Mouse (Mus musculus): ENCODE data around the gene Zmiz1. TPM values are rescaled to one million over a fixed set of nuclear protein-coding genes. Genes with fewer than 3 reads are reported as not detected.

Zmiz1 gene
- polyA plus RNA-seq, 1 experiment: 0.68 TPM

- Histone ChIP-seq H3K27me3 (ENCODE audit: control insufficient read depth) (no peaks in the 10 kb centered on the region), H3K9me3 (ENCODE audit: control insufficient read depth, low read length) (no peaks in the 10 kb centered on the region), H3K4me1 (ENCODE audit: control insufficient read depth) (no peaks in the 10 kb centered on the region), H3K36me3 (ENCODE audit: control insufficient read depth) (peaks cover 75% of the 10 kb centered on the region), H3K4me3 (replicated peaks) (no peak overlapping the region)
- TF ChIP-seq TAL1 (IDR thresholded peaks at IDR 0.05; ENCODE audit: low read length) (no peak), GATA1 (IDR thresholded peaks at IDR 0.05; ENCODE audit: low read length) (no peak)
Measured at GRCm38 (mm10) chr14:25660661-25661060, 201.7 kb downstream of the Zmiz1 start.

- H3K4me3 ChIP-seq (replicated peaks): no peak overlapping the region
- H3K4me1 ChIP-seq (ENCODE audit: control insufficient read depth): no peaks in the 10 kb centered on the region
- H3K9me3 ChIP-seq (ENCODE audit: control insufficient read depth, low read length): no peaks in the 10 kb centered on the region
- H3K27me3 ChIP-seq (ENCODE audit: control insufficient read depth): no peaks in the 10 kb centered on the region
- H3K36me3 ChIP-seq (ENCODE audit: control insufficient read depth): peaks cover 68% of the 10 kb centered on the region
- TF ChIP-seq TAL1 (IDR thresholded peaks at IDR 0.05; ENCODE audit: low read length) (no peak), GATA1 (IDR thresholded peaks at IDR 0.05; ENCODE audit: low read length) (no peak)
Measured at GRCm38 (mm10) chr14:25661185-25661920, 202.4 kb downstream of the Zmiz1 start.

DNA sequence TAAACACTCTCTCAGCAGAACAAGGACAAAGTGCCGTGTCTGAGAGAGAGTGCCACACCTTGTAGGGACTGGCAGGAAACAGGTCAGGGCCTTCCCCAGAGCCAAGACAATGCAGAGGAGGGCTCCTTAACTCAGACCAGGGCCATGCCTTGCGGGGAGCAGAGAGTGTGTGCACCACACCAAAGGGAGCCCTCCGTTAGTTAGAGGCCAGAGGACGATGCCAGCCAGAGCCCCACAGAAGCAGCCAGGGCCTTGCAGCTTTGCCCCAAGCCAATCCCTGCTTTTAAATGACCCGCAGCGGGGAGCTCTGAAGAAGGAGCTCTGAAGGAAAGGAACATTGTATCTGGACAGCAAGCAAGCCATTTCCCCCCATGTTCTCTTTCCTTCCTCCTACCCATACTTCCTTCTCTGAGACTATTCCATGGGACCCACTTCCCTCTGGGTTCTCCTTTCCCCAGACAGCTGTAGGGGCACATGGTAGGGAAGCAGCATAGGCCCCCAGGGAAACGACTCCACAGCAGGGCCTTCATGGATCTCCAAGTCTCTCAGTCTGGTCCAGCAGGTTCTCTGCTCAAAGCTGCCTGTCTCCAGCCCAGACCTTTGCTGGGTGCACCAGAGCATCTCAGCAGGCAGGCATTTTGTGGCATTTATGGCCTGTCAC is 204.8 kb downstream of the Zmiz1 start:
- H3K9me3 ChIP-seq (ENCODE audit: control insufficient read depth, low read length): no peaks in the 10 kb centered on the region
- H3K36me3 ChIP-seq (ENCODE audit: control insufficient read depth): peaks cover 45% of the 10 kb centered on the region
- no peaks in the 10 kb centered on the region for H3K27me3 ChIP-seq (ENCODE audit: control insufficient read depth)
- H3K4me3 ChIP-seq (replicated peaks): no peak overlapping the region
- TF ChIP-seq GATA1 (IDR thresholded peaks at IDR 0.05; ENCODE audit: low read length) (no peak), TAL1 (IDR thresholded peaks at IDR 0.05; ENCODE audit: low read length) (no peak)
- H3K4me1 ChIP-seq (ENCODE audit: control insufficient read depth): peaks cover 15% of the 10 kb centered on the region

GRCm38 (mm10) chr14:25664310-25664695 is 205.3 kb downstream of the Zmiz1 start:
- Histone ChIP-seq H3K27me3 (ENCODE audit: control insufficient read depth) (no peaks in the 10 kb centered on the region), H3K36me3 (ENCODE audit: control insufficient read depth) (peaks cover 40% of the 10 kb centered on the region), H3K4me3 (replicated peaks) (no peak overlapping the region), H3K9me3 (ENCODE audit: control insufficient read depth, low read length) (no peaks in the 10 kb centered on the region), H3K4me1 (ENCODE audit: control insufficient read depth) (peaks cover 15% of the 10 kb centered on the region)
- TF ChIP-seq TAL1 (IDR thresholded peaks at IDR 0.05; ENCODE audit: low read length) (no peak), GATA1 (IDR thresholded peaks at IDR 0.05; ENCODE audit: low read length) (no peak)

DNA sequence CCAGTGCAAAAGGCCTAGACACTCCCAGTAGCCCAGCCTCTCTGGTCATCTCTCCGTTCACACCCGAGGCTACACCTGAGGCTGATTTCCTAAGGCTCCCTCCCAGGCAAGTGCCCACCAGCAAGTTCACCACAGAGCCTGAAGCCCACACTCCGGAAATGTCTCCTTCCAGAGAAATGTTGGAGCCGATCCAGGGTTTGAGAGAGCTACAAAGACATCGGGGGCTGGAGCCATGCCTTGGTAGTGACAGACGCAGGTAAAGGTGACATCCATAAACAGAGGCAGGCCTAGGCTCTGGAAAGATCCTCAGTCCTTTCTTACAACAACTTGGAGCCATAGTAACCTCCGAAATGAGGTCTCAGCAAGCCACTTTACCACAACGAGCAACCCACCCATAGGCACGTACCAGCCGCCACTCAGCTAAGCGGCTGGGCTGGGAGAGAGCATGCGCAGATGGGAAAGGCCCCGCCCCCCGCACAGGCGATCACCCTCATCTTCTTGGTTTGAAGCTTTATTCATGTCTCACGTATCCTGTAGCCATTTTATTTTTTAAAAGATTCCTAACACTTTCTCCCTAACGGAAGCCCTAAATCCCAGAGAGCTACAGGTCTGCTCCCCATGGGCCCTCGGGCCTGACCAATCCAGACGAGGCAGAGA is 206.5 kb downstream of the Zmiz1 start:
- H3K27me3 ChIP-seq (ENCODE audit: control insufficient read depth): no peaks in the 10 kb centered on the region
- peaks cover 15% of the 10 kb centered on the region for H3K4me1 ChIP-seq (ENCODE audit: control insufficient read depth)
- H3K36me3 ChIP-seq (ENCODE audit: control insufficient read depth): peaks cover 37% of the 10 kb centered on the region
- TF ChIP-seq TAL1 (IDR thresholded peaks at IDR 0.05; ENCODE audit: low read length): no peak
- TF ChIP-seq GATA1 (IDR thresholded peaks at IDR 0.05; ENCODE audit: low read length): no peak
- no peaks in the 10 kb centered on the region for H3K9me3 ChIP-seq (ENCODE audit: control insufficient read depth, low read length)
- H3K4me3 ChIP-seq (replicated peaks): no peak overlapping the region

- TF ChIP-seq GATA1 (IDR thresholded peaks at IDR 0.05; ENCODE audit: low read length): no peak
- TF ChIP-seq TAL1 (IDR thresholded peaks at IDR 0.05; ENCODE audit: low read length): no peak
- no peaks in the 10 kb centered on the region for H3K27me3 ChIP-seq (ENCODE audit: control insufficient read depth)
- H3K36me3 ChIP-seq (ENCODE audit: control insufficient read depth): peaks cover 28% of the 10 kb centered on the region
- no peaks in the 10 kb centered on the region for H3K9me3 ChIP-seq (ENCODE audit: control insufficient read depth, low read length)
- H3K4me3 ChIP-seq (replicated peaks): no peak overlapping the region
- peaks cover 15% of the 10 kb centered on the region for H3K4me1 ChIP-seq (ENCODE audit: control insufficient read depth)
Measured at GRCm38 (mm10) chr14:25666668-25667376, 207.8 kb downstream of the Zmiz1 start.

DNA sequence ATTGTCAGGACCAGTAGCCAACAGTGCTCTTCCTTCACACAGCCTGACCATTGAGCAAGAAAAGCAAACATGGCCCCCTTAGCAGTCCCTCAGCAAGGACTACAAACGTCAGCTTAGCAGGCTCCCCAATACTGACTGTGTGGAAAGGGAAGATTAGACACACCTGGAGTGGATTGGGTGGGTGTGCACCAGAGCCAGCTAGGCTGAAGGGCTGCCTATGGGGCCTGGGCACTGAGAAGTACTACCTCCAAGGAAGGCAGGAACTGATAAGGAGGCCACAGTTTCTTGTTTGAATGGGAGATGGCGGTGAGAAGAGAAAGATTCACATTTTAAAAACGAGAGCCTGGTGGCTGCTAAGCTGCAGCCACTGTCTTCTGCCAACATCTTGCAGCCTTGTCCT is 208.6 kb downstream of the Zmiz1 start:
- no peak overlapping the region for H3K4me3 ChIP-seq (replicated peaks)
- peaks cover 15% of the 10 kb centered on the region for H3K4me1 ChIP-seq (ENCODE audit: control insufficient read depth)
- no peaks in the 10 kb centered on the region for H3K27me3 ChIP-seq (ENCODE audit: control insufficient read depth)
- peaks cover 20% of the 10 kb centered on the region for H3K36me3 ChIP-seq (ENCODE audit: control insufficient read depth)
- TF ChIP-seq TAL1 (IDR thresholded peaks at IDR 0.05; ENCODE audit: low read length): no peak
- no peak for TF ChIP-seq GATA1 (IDR thresholded peaks at IDR 0.05; ENCODE audit: low read length)
- H3K9me3 ChIP-seq (ENCODE audit: control insufficient read depth, low read length): no peaks in the 10 kb centered on the region

DNA sequence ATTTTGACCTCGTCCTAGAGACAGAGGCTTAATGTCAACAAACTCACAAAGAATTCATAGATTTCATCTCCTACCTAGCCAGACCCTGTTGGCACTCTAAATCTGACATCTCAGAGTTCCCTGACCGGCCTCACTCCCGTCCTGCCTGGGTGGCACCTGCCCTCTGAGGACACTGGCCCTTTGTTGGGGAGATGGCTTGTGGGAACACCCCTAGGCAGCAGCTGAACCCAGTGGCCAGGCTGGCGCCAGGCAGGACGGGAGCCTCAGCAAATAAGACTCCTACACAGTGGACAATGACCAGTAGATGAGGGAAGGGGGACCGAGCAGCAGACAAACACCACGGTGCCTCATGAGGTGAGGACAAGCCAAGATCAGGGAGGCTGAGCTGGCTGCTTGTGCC is 220.6 kb downstream of the Zmiz1 start:
- Histone ChIP-seq H3K27me3 (ENCODE audit: control insufficient read depth) (no peaks in the 10 kb centered on the region), H3K36me3 (ENCODE audit: control insufficient read depth) (no peaks in the 10 kb centered on the region), H3K4me1 (ENCODE audit: control insufficient read depth) (no peaks in the 10 kb centered on the region; the same call in 1 of the 2 replicates), H3K9me3 (ENCODE audit: control insufficient read depth, low read length) (no peaks in the 10 kb centered on the region), H3K4me3 (replicated peaks) (no peak overlapping the region)
- no peak for TF ChIP-seq GATA1 (IDR thresholded peaks at IDR 0.05; ENCODE audit: low read length)
- no peak for TF ChIP-seq TAL1 (IDR thresholded peaks at IDR 0.05; ENCODE audit: low read length)

GRCm38 (mm10) chr14:25682020-25682419 is 223.0 kb downstream of the Zmiz1 start:
- H3K27me3 ChIP-seq (ENCODE audit: control insufficient read depth): no peaks in the 10 kb centered on the region
- H3K36me3 ChIP-seq (ENCODE audit: control insufficient read depth): no peaks in the 10 kb centered on the region
- H3K4me3 ChIP-seq (replicated peaks): no peak overlapping the region
- no peaks in the 10 kb centered on the region; the same call in 1 of the 2 replicates for H3K4me1 ChIP-seq (ENCODE audit: control insufficient read depth)
- TF ChIP-seq GATA1 (IDR thresholded peaks at IDR 0.05; ENCODE audit: low read length): no peak
- TF ChIP-seq TAL1 (IDR thresholded peaks at IDR 0.05; ENCODE audit: low read length): no peak
- no peaks in the 10 kb centered on the region for H3K9me3 ChIP-seq (ENCODE audit: control insufficient read depth, low read length)
